Mouse (Mus musculus): ENCODE data around the gene Gm4792.

Gene Gm4792

DNA sequence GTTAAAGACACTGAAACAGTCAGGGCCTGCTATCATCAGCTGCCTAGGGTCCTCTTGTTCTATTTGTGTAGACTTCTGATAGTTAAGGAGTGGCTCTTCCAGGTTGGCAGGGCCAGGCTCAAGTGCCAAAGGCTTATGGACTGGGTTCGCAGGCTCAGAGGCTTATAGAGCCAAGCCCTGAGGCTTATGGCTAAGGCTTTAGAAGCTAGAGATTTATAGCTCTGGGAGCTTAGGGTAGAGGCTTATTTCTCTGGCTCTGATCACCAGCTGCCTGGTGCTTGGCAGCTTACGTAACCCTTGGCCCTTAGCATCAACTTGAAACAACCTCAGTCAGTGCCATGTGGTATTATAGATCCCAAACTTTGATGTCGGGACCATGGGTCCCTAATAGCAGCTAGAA lies at the start of gene Gm4792:
Gm4792 (minus strand) TSS at position 233 of the 400 bp plus-strand sequence.
- no peak for DNase-seq (ENCODE audit: low read depth)

DNA sequence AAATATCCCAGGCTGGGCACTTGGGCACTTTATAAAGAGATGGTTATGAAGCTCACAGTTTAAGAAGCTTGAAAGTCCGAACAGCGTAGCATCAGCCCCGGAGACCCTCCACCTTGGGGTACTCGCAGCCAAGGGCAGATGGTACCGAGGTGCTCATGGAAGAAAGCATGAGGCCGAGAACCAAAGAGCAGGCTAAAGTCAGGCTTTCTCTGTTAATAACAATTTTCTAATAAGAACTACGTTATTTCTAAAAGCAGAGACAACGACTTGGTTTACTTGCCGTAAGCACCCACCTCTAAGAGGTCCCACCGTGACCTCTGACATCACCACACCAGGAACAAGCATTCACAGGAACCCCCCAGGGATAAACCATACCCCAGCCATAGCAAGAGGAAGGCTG lies 49.5 kb upstream of the Gm4792 start:
- no peak for DNase-seq (ENCODE audit: low read depth)

DNA sequence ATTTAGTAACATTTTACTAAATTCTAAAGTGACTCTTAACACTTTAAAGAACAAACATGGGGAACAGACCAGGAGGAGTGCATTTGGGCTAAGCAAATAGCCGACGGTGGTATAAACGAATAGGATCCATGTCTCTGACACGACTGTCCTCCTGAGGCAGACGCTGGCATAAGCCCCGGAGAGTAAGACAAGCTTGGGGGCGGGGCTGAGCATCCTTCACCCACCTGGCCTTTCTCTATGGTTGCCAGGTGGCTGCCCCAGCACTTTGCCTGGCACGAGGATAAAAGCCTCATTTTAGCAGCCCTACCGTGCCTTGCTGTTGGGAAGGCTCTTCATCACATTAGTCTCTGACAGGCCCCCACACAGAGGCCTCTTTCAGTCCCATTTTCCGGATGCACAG lies 48.8 kb upstream of the Gm4792 start:
- no peak for DNase-seq (ENCODE audit: low read depth)

DNA sequence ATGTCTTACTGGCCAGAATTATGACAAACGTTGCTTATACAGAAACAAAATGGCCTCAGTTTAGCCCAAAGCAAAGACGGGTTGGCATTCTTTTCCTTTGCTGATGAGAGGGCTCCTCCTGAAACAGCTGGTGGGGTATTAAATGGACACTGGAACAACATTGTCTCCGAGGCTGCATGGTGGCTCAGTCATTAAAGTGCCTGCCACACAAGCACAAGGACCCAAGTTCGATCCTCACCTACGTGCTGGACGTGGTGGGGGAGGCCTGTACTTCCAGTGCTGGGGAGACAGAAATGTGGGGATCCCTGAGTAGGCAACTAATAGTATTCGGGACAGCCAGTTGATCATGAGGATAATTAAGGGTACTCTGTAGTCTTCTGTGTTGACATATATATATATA lies 48.1 kb upstream of the Gm4792 start:
- no peak for DNase-seq (ENCODE audit: low read depth)

DNA sequence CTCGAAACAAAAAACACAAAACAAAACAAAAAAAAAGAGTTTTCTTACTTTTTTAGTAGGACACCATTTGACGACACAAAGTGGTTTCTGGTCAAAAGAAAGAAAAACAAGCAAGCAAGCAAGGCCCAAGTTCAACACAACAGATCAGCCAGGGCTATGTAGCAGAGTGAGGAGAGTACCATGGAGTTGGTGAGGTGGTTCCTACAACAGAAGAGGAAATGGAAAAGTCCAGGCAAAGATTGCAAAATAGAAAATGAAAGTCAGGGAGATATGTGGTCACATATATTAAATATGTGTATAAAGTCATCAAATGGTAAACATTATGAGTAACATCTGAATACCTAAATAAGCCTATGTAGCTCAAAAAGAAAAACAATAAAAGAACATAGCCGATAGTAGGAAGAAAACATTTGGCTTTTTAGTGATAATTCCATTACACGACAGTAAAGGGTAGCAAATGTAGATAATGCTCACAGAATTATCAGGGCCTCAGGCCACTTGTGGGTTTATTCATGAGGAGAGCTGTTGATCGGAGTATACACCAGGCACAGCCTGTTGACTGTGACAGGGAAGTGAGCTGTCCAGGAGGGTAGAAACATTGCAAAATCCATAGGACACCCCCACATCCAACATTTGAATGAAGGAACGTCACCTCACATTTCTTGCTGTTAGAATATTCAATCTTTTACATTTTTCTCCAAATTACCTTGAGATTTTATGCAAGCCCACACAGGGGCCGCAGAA lies 47.2 kb upstream of the Gm4792 start:
- no peak for DNase-seq (ENCODE audit: low read depth)

DNA sequence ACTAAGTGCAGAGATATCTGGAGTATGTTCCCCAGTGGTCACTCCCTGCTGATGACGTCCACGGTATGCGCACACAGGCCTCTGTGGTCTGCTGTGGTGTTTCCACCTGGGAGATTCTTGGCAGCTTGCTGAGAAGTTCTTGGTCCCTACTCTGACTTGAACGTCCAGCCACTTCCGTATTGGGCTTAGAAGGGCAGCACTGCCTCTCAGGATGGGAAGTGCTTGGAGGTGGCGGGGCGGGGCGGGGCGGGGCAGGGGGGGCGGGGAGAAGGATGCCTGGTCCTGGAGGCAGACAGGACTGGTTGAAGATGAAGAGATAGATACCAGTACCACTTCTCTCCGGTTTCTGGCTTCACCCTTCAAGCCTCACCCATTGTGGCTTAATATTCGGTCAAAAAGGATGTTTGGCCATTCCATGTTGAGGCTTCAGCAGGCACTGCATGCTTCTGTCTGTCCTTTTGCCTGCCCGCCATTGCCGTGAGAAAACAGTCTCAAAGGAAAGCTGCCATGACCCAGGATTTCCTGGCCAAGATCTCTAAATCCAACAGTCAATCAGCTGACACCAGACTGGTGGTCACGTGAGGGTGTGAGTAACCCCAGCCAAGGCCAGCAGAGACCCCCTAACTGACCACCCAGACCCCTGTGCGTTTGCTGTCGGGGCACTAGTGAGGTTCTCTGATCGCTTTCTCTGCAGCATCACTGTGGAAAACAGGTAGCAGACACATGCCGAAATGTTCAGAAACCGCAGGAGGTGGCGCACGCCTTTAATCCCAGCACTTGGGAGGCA lies 46.3 kb upstream of the Gm4792 start:
- DNase-seq (ENCODE audit: low read depth): peak; percentile 12

DNA sequence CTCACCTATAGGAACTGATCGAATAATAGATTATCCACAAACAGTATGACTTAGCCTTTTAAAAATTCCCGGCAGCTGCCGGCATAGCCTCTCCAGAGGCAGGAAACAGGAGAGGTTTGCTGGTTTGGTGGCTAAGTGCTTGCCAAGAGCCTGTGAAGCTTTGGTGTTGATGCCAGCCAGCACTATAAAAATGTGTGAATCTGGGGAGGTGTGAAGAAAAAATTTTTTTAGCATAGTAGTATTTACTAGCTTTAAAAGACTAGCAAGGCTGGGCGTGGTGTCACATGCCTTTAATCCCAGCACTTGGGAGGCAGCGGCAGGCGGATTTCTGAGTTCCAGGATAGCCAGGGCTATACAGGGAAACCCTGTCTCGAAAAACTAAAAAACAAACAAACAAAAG lies 45.1 kb upstream of the Gm4792 start:
- no peak for DNase-seq (ENCODE audit: low read depth)

DNA sequence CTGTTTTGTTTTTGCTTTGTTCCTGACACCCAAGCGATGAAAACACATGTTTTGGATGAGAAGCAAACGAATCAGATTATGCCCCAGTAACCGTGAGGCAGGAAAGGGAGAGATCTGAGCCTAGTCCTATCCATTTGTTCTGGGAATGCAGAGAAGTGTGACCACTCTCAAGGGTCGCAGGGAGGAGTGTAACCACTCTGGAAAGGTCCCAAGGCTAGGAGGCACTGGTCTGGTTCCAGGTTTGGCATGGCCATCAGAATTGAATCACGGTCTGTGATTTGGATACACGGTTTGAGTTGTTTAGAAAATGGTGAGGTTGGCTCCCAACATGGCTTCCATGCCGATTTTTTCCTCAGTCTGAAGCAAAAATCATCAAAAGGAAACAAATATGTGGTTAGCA lies 43.8 kb upstream of the Gm4792 start:
- DNase-seq (ENCODE audit: low read depth): no peak

DNA sequence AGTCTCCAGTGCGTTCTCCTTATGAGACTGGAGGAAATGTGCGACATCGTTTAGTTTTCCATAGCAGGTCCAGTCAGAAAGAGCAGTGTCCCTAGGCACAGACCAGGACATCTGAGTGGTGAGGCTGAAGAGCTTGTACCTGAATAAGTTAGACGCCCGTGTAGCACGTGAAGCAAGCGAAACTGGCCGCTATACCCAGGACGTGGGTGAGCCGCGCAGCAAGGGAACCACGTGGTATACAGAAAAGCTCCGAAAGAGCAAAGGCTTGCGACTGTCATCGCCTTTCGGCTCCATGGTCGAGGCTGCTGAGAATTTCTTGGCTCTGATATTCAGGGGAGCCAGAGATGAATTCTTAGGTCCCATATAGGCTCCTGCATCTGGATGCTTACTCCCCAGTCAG lies 43.0 kb upstream of the Gm4792 start:
- no peak for DNase-seq (ENCODE audit: low read depth)

DNA sequence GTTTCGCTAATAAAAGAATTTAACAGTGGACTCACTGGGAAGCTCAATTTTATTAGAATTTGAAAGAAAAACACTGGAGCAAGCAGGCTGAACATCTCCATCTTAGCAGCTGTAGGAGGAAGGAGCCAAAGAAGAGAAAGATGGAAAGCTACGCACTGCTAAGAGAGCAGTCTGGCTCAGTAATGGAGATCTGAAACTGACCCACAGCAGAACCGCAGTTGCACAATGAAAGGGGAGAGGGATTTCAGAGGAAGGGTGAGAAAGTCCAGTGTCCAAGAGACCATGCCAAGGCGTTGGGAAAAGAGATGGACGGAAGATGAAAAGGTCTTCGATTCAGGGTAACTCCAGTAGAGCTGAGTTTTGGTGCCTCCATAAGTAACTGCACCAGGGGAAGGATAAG lies 37.6 kb upstream of the Gm4792 start:
- DNase-seq (ENCODE audit: low read depth): no peak

DNA sequence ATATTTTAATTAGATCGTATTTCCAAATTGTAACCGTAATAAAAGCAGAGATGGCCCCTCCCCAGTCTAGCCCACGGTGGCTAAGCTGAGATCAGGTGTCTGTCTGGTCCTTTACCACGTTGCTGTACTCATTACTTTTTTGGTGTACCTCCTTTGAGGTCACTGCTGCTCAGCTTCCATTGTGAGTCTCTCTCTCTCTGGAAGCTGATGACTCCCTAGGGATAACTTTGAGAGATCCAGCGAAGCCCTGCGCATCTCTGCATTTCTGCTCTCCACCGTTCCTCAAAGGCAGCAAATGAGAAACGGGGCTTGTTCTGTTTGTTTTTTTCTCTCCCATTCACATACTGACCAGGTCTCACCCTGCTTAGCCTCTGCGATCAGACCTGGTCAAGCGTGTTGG lies 36.5 kb upstream of the Gm4792 start:
- no peak for DNase-seq (ENCODE audit: low read depth)

DNA sequence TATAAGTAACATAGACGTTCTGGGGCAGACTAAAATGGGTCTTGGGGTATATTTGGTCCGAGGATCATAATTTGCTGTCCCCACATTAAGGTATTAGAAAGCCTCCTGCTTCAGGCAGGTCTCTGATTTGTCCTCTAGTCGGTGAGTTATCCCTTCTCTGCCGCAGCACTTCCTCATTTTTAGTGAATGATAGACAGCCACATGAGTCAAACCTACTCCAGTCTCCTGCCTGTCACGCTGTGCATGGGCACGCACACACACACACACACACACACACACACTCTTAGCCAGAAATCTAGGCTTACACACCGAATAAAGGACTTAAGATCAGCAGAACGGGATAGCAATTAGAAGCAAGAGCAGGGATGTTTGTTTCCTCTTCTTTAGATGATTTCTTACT lies 34.8 kb upstream of the Gm4792 start:
- no peak for DNase-seq (ENCODE audit: low read depth)

DNA sequence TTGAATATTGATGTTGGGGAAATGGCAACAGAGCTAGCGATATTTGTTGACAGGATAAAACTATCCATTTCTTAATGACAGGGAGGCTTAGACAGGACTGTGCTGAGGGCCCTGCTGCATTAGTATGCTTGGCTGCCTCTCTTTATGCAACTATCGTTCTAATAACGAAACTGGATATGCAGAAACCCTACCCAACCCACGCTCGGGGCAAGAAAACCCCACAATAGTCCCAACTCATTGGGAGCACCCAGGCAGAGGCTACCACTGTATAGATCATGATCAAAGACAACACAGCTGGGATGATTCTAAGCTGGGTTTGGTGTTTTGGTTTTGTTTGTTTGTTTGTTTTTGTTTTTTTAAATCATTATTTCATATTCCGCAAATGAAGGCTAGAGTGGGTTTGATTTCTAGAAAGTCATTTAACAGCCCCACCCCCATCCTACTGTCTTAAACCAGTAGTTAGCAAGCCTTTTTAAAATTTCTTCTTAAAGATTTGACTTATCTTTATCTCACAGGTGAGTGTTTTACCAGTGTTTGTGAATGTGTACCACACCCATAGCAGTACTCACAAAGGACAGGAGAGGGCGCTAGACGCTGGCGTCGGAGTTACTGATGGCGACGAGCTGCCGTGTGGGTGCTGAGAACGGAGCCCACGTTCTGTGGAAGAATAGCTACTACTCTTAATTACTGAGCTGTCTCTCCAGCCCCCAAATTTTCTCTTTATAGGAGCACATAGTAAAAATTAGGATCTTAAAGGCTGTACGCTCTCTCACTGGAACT lies 34.0 kb upstream of the Gm4792 start:
- no peak for DNase-seq (ENCODE audit: low read depth)

DNA sequence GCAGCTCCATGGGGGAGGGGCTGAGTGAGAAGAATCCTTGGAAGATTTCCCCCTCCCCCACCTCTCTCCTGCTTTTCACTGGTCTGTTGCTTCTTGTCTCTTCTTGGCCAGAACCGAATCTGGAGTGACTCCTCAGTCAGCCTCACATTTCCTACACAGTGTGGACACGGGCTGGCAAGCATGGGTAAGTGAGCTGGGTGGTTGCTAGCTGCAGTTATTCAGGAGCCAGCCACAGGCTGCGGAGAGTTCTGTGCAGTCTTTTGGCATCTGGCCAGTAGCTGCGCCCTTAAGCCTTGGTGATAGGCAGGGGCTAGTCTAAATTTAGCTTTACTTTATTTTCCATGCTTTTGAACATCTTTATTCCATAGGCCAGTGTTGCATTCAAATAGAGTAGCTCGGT lies 31.5 kb upstream of the Gm4792 start:
- DNase-seq (ENCODE audit: low read depth): no peak

DNA sequence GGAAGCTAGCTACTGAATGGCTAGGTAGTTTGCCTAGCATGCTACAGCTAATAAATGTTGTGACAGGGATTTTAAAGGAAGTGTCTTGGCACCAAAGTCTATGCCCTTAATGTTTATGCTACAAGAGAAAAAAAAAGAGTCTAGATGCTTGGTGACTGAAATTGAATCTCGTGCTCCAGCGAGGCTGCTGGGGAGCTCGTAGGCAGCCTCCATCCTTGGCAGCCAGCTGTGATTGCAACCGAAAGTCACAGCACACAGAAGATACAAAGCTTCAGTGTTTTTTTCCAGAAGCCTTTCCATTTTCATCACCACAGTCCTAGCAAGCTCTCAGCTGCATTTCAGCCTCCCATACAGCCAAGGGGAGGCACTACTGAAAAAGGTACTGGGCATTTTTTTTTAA lies 20.1 kb upstream of the Gm4792 start:
- no peak for DNase-seq (ENCODE audit: low read depth)

DNA sequence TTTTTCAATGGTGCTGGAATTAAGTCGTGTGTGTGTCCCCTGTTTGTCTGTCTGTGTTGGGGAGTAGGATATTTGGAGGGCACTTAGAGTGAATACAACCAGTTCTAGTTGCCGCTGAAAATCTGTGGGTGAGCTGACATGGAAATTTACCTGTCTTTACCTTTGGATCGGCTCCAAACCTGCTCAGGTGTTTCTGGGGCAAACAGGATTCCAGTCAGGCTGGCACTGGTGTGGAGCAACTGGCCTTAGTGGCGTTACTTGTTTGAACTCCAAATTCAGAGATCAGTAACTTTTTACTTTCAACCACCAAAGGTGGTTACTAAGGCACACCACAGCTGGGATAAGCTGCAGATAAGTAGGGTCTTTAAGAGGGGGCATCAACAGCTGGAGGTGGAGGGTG lies 14.6 kb upstream of the Gm4792 start:
- no peak for DNase-seq (ENCODE audit: low read depth)

DNA sequence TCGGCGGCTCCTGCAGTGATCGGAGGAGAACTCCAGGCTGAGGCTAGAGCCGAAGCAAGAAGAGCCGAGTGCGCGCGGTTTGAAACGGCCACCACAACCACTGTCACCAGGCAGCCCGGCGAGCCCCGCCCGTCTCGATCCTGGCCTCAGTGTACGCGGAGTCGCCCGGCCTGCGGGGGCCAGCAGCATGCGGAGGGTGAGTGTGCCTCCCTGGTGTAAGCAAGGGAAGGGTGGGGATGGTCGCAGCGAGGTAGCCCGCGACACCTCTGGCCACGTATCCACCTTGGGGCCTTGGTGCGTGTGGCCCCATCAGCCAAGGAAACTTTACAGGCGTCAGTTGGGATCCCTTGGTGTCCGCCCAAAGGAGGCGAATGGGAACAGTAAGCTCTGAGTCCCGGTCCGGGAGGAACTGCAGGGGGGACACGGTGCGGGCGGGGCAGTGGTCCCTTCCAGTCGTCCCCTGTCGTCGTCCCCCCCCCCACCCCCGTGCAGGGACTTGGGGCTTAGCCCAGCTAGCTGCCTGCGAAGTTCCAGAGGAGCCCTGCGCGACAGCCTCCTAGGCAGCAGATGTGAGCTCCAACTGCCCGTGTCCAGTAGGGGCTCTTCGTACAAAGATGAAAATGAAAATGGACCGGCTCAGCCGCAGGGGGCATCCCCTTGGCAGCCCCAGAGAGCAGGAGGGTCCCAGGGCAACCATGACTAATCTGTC lies 13.7 kb upstream of the Gm4792 start:
- DNase-seq (ENCODE audit: low read depth): no peak

DNA sequence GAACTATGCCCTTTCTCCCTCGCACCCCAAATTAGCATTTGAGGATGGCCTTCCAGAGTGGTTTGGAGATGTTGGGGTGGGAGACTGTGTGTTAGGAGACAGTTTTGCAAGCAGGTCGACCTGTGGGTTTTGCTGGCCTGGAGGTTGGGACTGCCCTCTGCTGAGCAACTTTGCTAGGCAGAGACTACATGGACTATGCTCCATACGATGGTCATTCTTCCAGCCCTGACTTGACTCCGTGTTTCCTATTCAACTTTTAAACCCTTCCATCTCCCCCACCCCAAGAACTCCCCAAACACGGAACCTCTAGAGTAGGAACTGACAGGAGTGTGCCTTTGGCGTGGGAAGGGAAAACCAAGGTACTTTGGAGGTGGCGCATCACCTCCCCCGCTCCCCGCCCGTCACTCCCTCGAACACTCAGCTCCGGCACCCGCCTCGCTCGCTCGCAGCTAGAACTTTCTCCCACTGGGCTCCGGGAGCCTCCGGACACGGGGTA lies 13.1 kb upstream of the Gm4792 start, which contains the start of gene Tmcc3:
Tmcc3 (plus strand) TSS at position 439 of the 496 bp plus-strand sequence.
- DNase-seq (ENCODE audit: low read depth): no peak

DNA sequence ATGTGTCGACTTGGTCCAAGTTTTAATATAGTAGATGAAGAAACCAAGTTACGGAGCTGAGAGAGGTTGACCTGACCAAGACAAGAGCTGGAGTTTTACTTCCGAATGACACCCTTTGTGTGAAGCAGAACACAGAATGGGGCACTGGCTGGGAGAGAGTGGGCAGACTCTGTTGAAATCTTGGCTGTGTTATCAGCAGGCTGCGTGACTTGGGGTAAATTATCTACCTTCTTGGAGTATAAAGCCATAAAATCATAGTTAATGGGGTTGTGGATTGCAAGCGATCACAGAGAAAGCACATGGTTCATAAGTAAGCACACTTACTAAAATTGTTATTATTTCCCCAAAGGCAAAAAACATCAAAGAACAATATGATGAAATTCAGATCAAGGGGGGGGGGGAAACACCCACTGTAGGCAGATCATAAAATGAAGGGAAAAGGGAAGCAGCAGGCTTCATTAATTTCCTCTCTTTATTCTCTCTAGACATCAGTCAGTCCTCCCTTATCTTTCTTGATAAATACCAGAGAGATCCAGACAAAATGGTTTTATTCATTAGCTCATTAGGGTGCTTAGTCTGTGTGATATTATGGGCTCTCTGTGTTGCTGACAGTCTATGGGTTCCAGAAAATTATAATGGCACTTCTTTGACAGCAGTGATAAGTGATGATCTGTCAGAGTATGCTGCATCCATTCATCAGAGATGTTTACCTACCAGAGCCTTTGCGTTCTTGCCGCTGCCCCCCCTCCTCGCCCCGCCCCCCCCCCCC lies 12.2 kb upstream of the Gm4792 start:
- DNase-seq (ENCODE audit: low read depth): no peak

DNA sequence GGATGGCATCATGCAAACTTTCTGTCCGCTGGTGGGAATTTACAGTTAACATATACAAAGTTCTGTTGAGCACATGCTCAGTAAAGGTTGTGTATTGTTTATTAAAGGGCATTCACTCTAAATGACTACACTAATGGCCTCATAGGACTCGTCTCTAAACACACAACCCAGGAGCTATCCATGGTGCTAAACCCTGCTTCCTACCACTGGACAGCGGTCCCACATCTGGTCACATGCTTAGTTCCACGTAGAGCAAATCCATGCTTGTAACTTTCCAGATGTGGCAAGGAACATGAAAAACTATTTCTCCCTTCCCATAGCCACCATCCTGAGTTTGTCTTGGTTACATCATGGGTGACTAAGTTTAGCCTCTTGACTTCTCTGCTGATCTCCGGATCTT lies 7.0 kb upstream of the Gm4792 start:
- DNase-seq (ENCODE audit: low read depth): peak; percentile 69

DNA sequence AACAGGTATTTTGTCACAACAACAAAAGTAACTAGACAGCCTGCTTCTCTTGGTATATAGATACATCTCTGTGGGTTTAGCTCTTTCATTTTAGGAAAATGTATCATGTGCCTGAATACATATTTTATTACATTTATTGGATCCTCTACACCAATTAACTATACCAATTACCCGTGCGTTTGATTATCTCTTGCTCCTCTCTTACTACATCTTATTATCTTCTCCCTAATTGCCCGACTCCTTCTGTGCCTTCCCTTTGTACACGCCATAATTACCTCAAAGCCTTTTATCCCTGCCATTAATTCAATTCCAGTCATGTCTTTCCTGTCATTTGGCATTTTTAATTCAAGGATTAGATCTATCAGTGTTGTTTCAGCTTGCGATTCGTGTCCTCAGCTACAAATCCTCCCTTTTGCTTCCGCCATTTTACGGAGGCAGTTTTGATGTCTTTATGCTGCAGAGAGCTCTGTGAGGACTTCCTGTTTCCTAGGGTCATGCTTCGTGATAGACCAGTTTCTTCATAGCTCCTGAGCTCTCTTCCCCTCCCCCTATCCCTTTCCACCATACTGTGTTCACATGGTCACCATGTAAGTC lies 5.7 kb upstream of the Gm4792 start:
- no peak for DNase-seq (ENCODE audit: low read depth)
